Comparison of ENCODE assay signal across 8 mouse cellular contexts in genomic region chr3:31095491-31096154, GRCm38 (mm10). TPM values are rescaled to one million over a fixed set of nuclear protein-coding genes. Genes with fewer than 3 reads are reported as not detected.
A peak's percentile ranks its signal among the peaks of the same experiment; 100 is the strongest.
DNase-seq lines count a peak whose midpoint lies in the region; ATAC-seq lines count a peak whose summit lies in the region.

No protein-coding gene starts in this region.

- peaks cover 27% of the 10 kb centered on the region for H3K4me1 ChIP-seq in forebrain, embryonic 14.5 days (ENCODE audit: control insufficient read depth, insufficient read depth, low read length)
- peaks cover 38% of the 10 kb centered on the region for H3K4me1 ChIP-seq in lung, embryonic 15.5 days
- peaks cover 44% of the 10 kb centered on the region for H3K4me1 ChIP-seq in neural tube, embryonic 15.5 days

- DNase-seq in adrenal gland, postnatal 36 days = peak; percentile 66 to 70
- peak; percentile 51 for DNase-seq in forebrain, embryonic 14.5 days (ENCODE audit: low spot score)
- peak; percentile 47 to 76 for DNase-seq in heart, postnatal 36 days
- DNase-seq in layer of hippocampus, adult 8-10 months (ENCODE audit: low spot score in 2 of 2) = peak; percentile 32 to 58
- DNase-seq in thymus, postnatal 10 days (ENCODE audit: low spot score in 2 of 2) = peak; percentile 55 to 66

- peak overlapping the region; percentile 100 for H3K27ac ChIP-seq in forebrain, embryonic 14.5 days (ENCODE audit: low read depth, low read length)
- H3K27ac ChIP-seq in lung, embryonic 15.5 days = peak overlapping the region; percentile 99
- peak overlapping the region; percentile 98 for H3K27ac ChIP-seq in neural tube, embryonic 15.5 days (replicated peaks)

- H3K9ac ChIP-seq in forebrain, embryonic 14.5 days (ENCODE audit: low read length) = peak overlapping the region; percentile 92
- H3K9ac ChIP-seq in lung, embryonic 15.5 days = peak overlapping the region; percentile 88
- peak overlapping the region; percentile 88 for H3K9ac ChIP-seq in neural tube, embryonic 15.5 days (replicated peaks)

- peak overlapping the region; percentile 78 for H3K4me2 ChIP-seq in forebrain, embryonic 14.5 days (ENCODE audit: low read length)
- peak overlapping the region; percentile 79 for H3K4me2 ChIP-seq in lung, embryonic 15.5 days
- peak overlapping the region; percentile 76 for H3K4me2 ChIP-seq in neural tube, embryonic 15.5 days

- peak overlapping the region; percentile 89 for H3K4me3 ChIP-seq in forebrain, embryonic 14.5 days (ENCODE audit: low read depth, low read length)
- peak overlapping the region; percentile 98 for H3K4me3 ChIP-seq in lung, embryonic 15.5 days
- H3K4me3 ChIP-seq in neural tube, embryonic 15.5 days (replicated peaks) = peak overlapping the region; percentile 96

- under 1% methylated on average over 32 of the region's 33 CpGs for WGBS in forebrain, embryonic 14.5 days
- under 1% methylated on average over 32 of the region's 33 CpGs for WGBS in lung, embryonic 15.5 days
- under 1% methylated on average over 26 of the region's 33 CpGs for WGBS in neural tube, embryonic 15.5 days

- no peaks in the 10 kb centered on the region for H3K9me3 ChIP-seq in forebrain, embryonic 14.5 days (replicated peaks; ENCODE audit: control insufficient read depth, low read length)
- H3K9me3 ChIP-seq in lung, embryonic 15.5 days = no peaks in the 10 kb centered on the region
- H3K9me3 ChIP-seq in neural tube, embryonic 15.5 days (replicated peaks) = no peaks in the 10 kb centered on the region

- intact Hi-C loops in heart, postnatal 36 days (cut with DNase I) = loop anchor here (5.0 kb wide), 2 partner anchors 42 to 303 kb away; partner anchors contain the start of gene Sec62

- ATAC-seq in CD4-positive, CD25-positive, alpha-beta regulatory T cell, adult 4 months = peak; percentile 25
- ATAC-seq in forebrain, embryonic 14.5 days = peak; percentile 24
- no peak; the same call in 1 of the 2 replicates for ATAC-seq in lung, embryonic 15.5 days (ENCODE audit: borderline replicate concordance, extremely low read depth, low FRiP score, low TSS enrichment)
- peak; percentile 33 for ATAC-seq in neural tube, embryonic 15.5 days (ENCODE audit: low FRiP score)

- no peaks in the 10 kb centered on the region for H3K27me3 ChIP-seq in forebrain, embryonic 14.5 days (replicated peaks; ENCODE audit: control insufficient read depth, insufficient read depth, low read length)
- H3K27me3 ChIP-seq in lung, embryonic 15.5 days = no peaks in the 10 kb centered on the region
- H3K27me3 ChIP-seq in neural tube, embryonic 15.5 days (replicated peaks) = no peaks in the 10 kb centered on the region

- H3K36me3 ChIP-seq in forebrain, embryonic 14.5 days (ENCODE audit: control insufficient read depth, insufficient read depth, low read length) = peaks cover 3% of the 10 kb centered on the region; the same call in 1 of the 2 replicates
- no peaks in the 10 kb centered on the region for H3K36me3 ChIP-seq in lung, embryonic 15.5 days
- H3K36me3 ChIP-seq in neural tube, embryonic 15.5 days = no peaks in the 10 kb centered on the region

RNA-seq across cellular contexts. Expression of gene Skil, which starts 0.8 kb away (rescaled TPM):
- 10 to 100 TPM; 60.4 to 66.0 TPM for polyA plus RNA-seq in CD4-positive, CD25-positive, alpha-beta regulatory T cell, adult 4 months (2017; shearing (Covaris generic))
- 10 to 100 TPM; 36.1 to 38.7 TPM for total RNA-seq in adrenal gland, postnatal 36 days (2021)
- polyA plus RNA-seq in forebrain, embryonic 14.5 days (2014; fragmentation: Nextera tagmentation; extraction: Ambion mirVana) = 24.2 and 36.0 TPM in 2 replicates
- 10 to 100 TPM; 15.0 to 17.0 TPM for total RNA-seq in heart, postnatal 36 days (2021)
- 10 to 100 TPM; 60.7 to 74.8 (median 65.5) TPM for total RNA-seq in layer of hippocampus, adult 8-10 months (2022)
- 20.6 and 22.0 TPM in 2 replicates for polyA plus RNA-seq in lung, embryonic 15.5 days (2015; fragmentation: Nextera tagmentation; extraction: Ambion mirVana)
- polyA plus RNA-seq in neural tube, embryonic 15.5 days (2015; fragmentation: Nextera tagmentation; extraction: Ambion mirVana) = 21.3 and 23.2 TPM in 2 replicates

RNA-seq across cellular contexts. Expression of gene Cldn11, which starts 54.1 kb away (rescaled TPM):
- polyA plus RNA-seq in CD4-positive, CD25-positive, alpha-beta regulatory T cell, adult 4 months (2017; shearing (Covaris generic)) = not detected
- 10 to 100 TPM; 10.7 to 15.3 TPM for total RNA-seq in adrenal gland, postnatal 36 days (2021)
- polyA plus RNA-seq in forebrain, embryonic 14.5 days (2014; fragmentation: Nextera tagmentation; extraction: Ambion mirVana) = 55.3 and 60.4 TPM in 2 replicates
- 1 to 10 TPM in 1 of 2 experiments, under 1 TPM in 1; 0.87 to 1.1 TPM for total RNA-seq in heart, postnatal 36 days (2021)
- total RNA-seq in layer of hippocampus, adult 8-10 months (2022) = 100 to 1,000 TPM in 3 of 4 experiments, 10 to 100 TPM in 1; 98.5 to 162 (median 138) TPM
- polyA plus RNA-seq in lung, embryonic 15.5 days (2015; fragmentation: Nextera tagmentation; extraction: Ambion mirVana) = 5.6 and 7.7 TPM in 2 replicates
- polyA plus RNA-seq in neural tube, embryonic 15.5 days (2015; fragmentation: Nextera tagmentation; extraction: Ambion mirVana) = 29.8 and 30.3 TPM in 2 replicates
